8 mouse cellular contexts compared by ENCODE assay signal in genomic region chr15:102178279-102178678, GRCm38 (mm10). TPM values are rescaled to one million over a fixed set of nuclear protein-coding genes. Genes with fewer than 3 reads are reported as not detected.
DNase-seq lines count a peak whose midpoint lies in the region; ATAC-seq and TF ChIP-seq lines count a peak whose summit lies in the region.
"Had no signal": no experiment of that assay in that cellular context is flagged by ENCODE, and none has a peak within 500 bp of the region (broad histone marks: within the 10 kb centered on the region; RNA-seq: fewer than 3 reads in every experiment).

No protein-coding gene starts in this region.

- peaks cover 59% of the 10 kb centered on the region for H3K4me1 ChIP-seq in E14TG2a.4 (replicated peaks; ENCODE audit: low read depth, low read length)
- H3K4me1 ChIP-seq: limb, embryonic 13.5 days had no signal

- H3K4me3 ChIP-seq in E14TG2a.4 (replicated peaks; ENCODE audit: low read length) = peak overlapping the region; percentile 75
- H3K4me3 ChIP-seq: limb, embryonic 13.5 days had no signal

- peak; percentile 54 for ATAC-seq in activated CD4-positive, CD25-positive, alpha-beta regulatory T cell, adult 4 months
- peak; percentile 77 for ATAC-seq in common myeloid progenitor, adult 5-6 weeks (replicated peaks; ENCODE audit: low read depth, poor library complexity, severe bottlenecking)

- H3K36me3 ChIP-seq in E14TG2a.4 (ENCODE audit: insufficient read depth, low read length) = peaks cover 77% of the 10 kb centered on the region

- peak; percentile 99 for TF ChIP-seq CTCF in E14TG2a.4 (conservative IDR thresholded peaks at IDR 0.05; ENCODE audit: low read length)

- peak; percentile 83 to 88 for DNase-seq in heart, postnatal 14 days
- DNase-seq in layer of hippocampus, postnatal 10 days (ENCODE audit: low spot score in 2 of 2) = peak; percentile 83
- DNase-seq in lung, postnatal 36 days = peak; percentile 95
- DNase-seq in spleen, adult 12 weeks (ENCODE audit: low spot score) = peak; percentile 70

- intact Hi-C loops in heart, postnatal 14 days (cut with DNase I) = loop anchor here (1.0 kb wide), 1 partner anchor 46 kb away; no protein-coding TSS in a partner anchor

- no peaks in the 10 kb centered on the region for H3K9me3 ChIP-seq in E14TG2a.4 (ENCODE audit: low read length)

- no peaks in the 10 kb centered on the region for H3K27me3 ChIP-seq in E14TG2a.4 (ENCODE audit: insufficient read depth, low read length)
- H3K27me3 ChIP-seq: limb, embryonic 13.5 days had no signal

RNA-seq across cellular contexts. Expression of gene Zfp740, which starts 24.8 kb away (rescaled TPM):
- polyA plus RNA-seq in activated CD4-positive, CD25-positive, alpha-beta regulatory T cell, adult 4 months (2017; shearing (Covaris generic)) = 10 to 100 TPM; 21.5 to 23.1 TPM
- 33.7 and 35.4 TPM in 2 replicates for total RNA-seq in common myeloid progenitor, adult 5-6 weeks (2017)
- total RNA-seq in heart, postnatal 14 days (2021) = 10 to 100 TPM; 41.8 to 47.1 TPM
- total RNA-seq in layer of hippocampus, postnatal 10 days (2021) = 10 to 100 TPM; 64.4 to 68.3 TPM

RNA-seq across cellular contexts. Expression of gene Csad, which starts 26.2 kb away (rescaled TPM):
- polyA plus RNA-seq in activated CD4-positive, CD25-positive, alpha-beta regulatory T cell, adult 4 months (2017; shearing (Covaris generic)) = 1 to 10 TPM; 6.6 to 9.3 TPM
- total RNA-seq in common myeloid progenitor, adult 5-6 weeks (2017) = 7.0 and 27.8 TPM in 2 replicates
- 10 to 100 TPM; 21.3 to 23.7 TPM for total RNA-seq in heart, postnatal 14 days (2021)
- 10 to 100 TPM; 33.0 to 38.7 TPM for total RNA-seq in layer of hippocampus, postnatal 10 days (2021)

RNA-seq across cellular contexts. Expression of gene Soat2, which starts 28.0 kb away (rescaled TPM):
- 1 to 10 TPM; 1.2 to 1.5 TPM for polyA plus RNA-seq in activated CD4-positive, CD25-positive, alpha-beta regulatory T cell, adult 4 months (2017; shearing (Covaris generic))
- total RNA-seq in common myeloid progenitor, adult 5-6 weeks (2017) = 3.3 and 6.3 TPM in 2 replicates
- total RNA-seq in heart, postnatal 14 days (2021) = under 1 TPM in 1 of 2 experiments, not detected in 1; 0.17 TPM
- total RNA-seq in layer of hippocampus, postnatal 10 days (2021) = not detected

RNA-seq across cellular contexts. Expression of gene Igfbp6, which starts 34.1 kb away (rescaled TPM):
- under 1 TPM in 1 of 2 experiments, not detected in 1; 0.81 TPM for polyA plus RNA-seq in activated CD4-positive, CD25-positive, alpha-beta regulatory T cell, adult 4 months (2017; shearing (Covaris generic))
- total RNA-seq in common myeloid progenitor, adult 5-6 weeks (2017) = not detected in 2 replicates
- total RNA-seq in heart, postnatal 14 days (2021) = 10 to 100 TPM; 42.0 to 51.8 TPM
- 1 to 10 TPM; 2.3 to 3.1 TPM for total RNA-seq in layer of hippocampus, postnatal 10 days (2021)

RNA-seq across cellular contexts. Expression of gene Spryd3, which starts 42.2 kb away (rescaled TPM):
- 10 to 100 TPM; 19.5 to 42.0 TPM for polyA plus RNA-seq in activated CD4-positive, CD25-positive, alpha-beta regulatory T cell, adult 4 months (2017; shearing (Covaris generic))
- total RNA-seq in common myeloid progenitor, adult 5-6 weeks (2017) = 9.7 and 15.5 TPM in 2 replicates
- 10 to 100 TPM; 14.0 to 17.5 TPM for total RNA-seq in heart, postnatal 14 days (2021)
- total RNA-seq in layer of hippocampus, postnatal 10 days (2021) = 100 to 1,000 TPM; 148 to 163 TPM

Comparison
In these comparisons a context has a peak if more than half of its experiments do, and no peak if none do; other contexts are left out.
1. Peak in every context shown above with its lines: DNase-seq, ATAC-seq and H3K4me3 ChIP-seq.